ENCODE assay signal across 8 mouse cellular contexts in genomic region chr10:81626994-81627835, GRCm38 (mm10). TPM values are rescaled to one million over a fixed set of nuclear protein-coding genes. Genes with fewer than 3 reads are reported as not detected.
DNase-seq lines count a peak whose midpoint lies in the region; ATAC-seq and TF ChIP-seq lines count a peak whose summit lies in the region.

TSS of gene Sirt6 (minus strand) at chr10:81627797.

- H3K9ac ChIP-seq in heart, embryonic 11.5 days (ENCODE audit: low read depth, low read length), result peak within 1 kb of the TSS; percentile 86
- H3K9ac ChIP-seq in kidney, embryonic 16.5 days (replicated peaks; ENCODE audit: low read length), result peak within 1 kb of the TSS; percentile 90
- H3K9ac ChIP-seq in liver, adult 2 months (ENCODE audit: low read depth, low read length), result peak within 1 kb of the TSS; percentile 82

- peak within 1 kb of the TSS; percentile 91 for H3K27ac ChIP-seq in heart, embryonic 11.5 days (ENCODE audit: low read depth, low read length)
- H3K27ac ChIP-seq in kidney, embryonic 16.5 days (ENCODE audit: low read length), result peak within 1 kb of the TSS; percentile 95
- H3K27ac ChIP-seq in liver, adult 2 months (replicated peaks; ENCODE audit: insufficient read depth, low read depth, low read length), result peak within 1 kb of the TSS; percentile 65

- peak within 1 kb of the TSS; percentile 93 for H3K4me2 ChIP-seq in heart, embryonic 11.5 days
- H3K4me2 ChIP-seq in kidney, embryonic 16.5 days (replicated peaks; ENCODE audit: low read depth, low read length), result peak within 1 kb of the TSS; percentile 88
- peak within 1 kb of the TSS; percentile 98 for H3K4me2 ChIP-seq in myocyte (ENCODE audit: low read depth)

- peak within 1 kb of the TSS; percentile 74 for H3K4me3 ChIP-seq in heart, embryonic 11.5 days (ENCODE audit: low read depth, low read length)
- H3K4me3 ChIP-seq in kidney, embryonic 16.5 days (ENCODE audit: low read length), result peak within 1 kb of the TSS; percentile 80
- peak within 1 kb of the TSS; percentile 84 for H3K4me3 ChIP-seq in liver, adult 2 months (ENCODE audit: insufficient read depth, low read depth, low read length)
- H3K4me3 ChIP-seq in myocyte, result peak within 1 kb of the TSS; percentile 84

- TF ChIP-seq POLR2A in liver, adult 2 months (IDR thresholded peaks at IDR 0.05; ENCODE audit: extremely low read depth, insufficient read depth, low read length), result no peak; the same call in 1 of the 2 replicates
- TF ChIP-seq POLR2A in myocyte (IDR thresholded peaks at IDR 0.05; ENCODE audit: insufficient read length, low read depth), result peak; percentile 81

- no peaks in the 10 kb centered on the region for H3K27me3 ChIP-seq in heart, embryonic 11.5 days (ENCODE audit: control insufficient read depth, insufficient read depth, low read length)
- H3K27me3 ChIP-seq in kidney, embryonic 16.5 days (ENCODE audit: insufficient read depth, low read length), result no peaks in the 10 kb centered on the region
- H3K27me3 ChIP-seq in liver, adult 2 months (ENCODE audit: control insufficient read depth, insufficient read depth, low read length), result no peaks in the 10 kb centered on the region
- no peaks in the 10 kb centered on the region for H3K27me3 ChIP-seq in myocyte (ENCODE audit: control insufficient read depth, insufficient read depth, insufficient read length)
- no peaks in the 10 kb centered on the region for H3K27me3 ChIP-seq in splenic B cell, adult 2 months (ENCODE audit: control insufficient read depth, insufficient read depth, low read length, poor library complexity, severe bottlenecking)

- peak; percentile 91 for ATAC-seq in erythroblast, adult 5-6 weeks (replicated peaks; ENCODE audit: low FRiP score, poor library complexity, severe bottlenecking)
- peak; percentile 83 for ATAC-seq in heart, embryonic 11.5 days (replicated peaks; ENCODE audit: insufficient number of reproducible peaks, low FRiP score, low TSS enrichment)
- ATAC-seq in kidney, embryonic 16.5 days (ENCODE audit: low FRiP score, low TSS enrichment), result peak; percentile 91

- H3ac ChIP-seq in myocyte (ENCODE audit: control insufficient read depth, insufficient read length), result peak within 1 kb of the TSS; percentile 37

- peaks cover 8% of the 10 kb centered on the region for H3K4me1 ChIP-seq in heart, embryonic 11.5 days (ENCODE audit: control insufficient read depth, insufficient read depth, low read length)
- peaks cover 14% of the 10 kb centered on the region for H3K4me1 ChIP-seq in kidney, embryonic 16.5 days (ENCODE audit: insufficient read depth, low read length)
- peaks cover 3% of the 10 kb centered on the region; the same call in 1 of the 2 replicates for H3K4me1 ChIP-seq in liver, adult 2 months (ENCODE audit: control insufficient read depth, insufficient read depth, low read length)

- DNase-seq in B cell, adult 2 months, result peak; percentile 88
- peak; percentile 99 for DNase-seq in brain, adult 2 months (ENCODE audit: low read depth, low spot score)
- DNase-seq in liver, adult 2 months (ENCODE audit: extremely low read depth, low read depth, low spot score), result peak; percentile 83
- DNase-seq in splenic B cell, adult 2 months (ENCODE audit: low read depth, low spot score), result peak; percentile 92

- H3K79me2 ChIP-seq in liver, adult 2 months (ENCODE audit: control insufficient read depth, insufficient read depth, low read length), result no peaks in the 10 kb centered on the region
- H3K79me2 ChIP-seq in myocyte (ENCODE audit: control insufficient read depth, insufficient read depth), result peaks cover 8% of the 10 kb centered on the region

- no peak for TF ChIP-seq CTCF in liver, adult 2 months (IDR thresholded peaks at IDR 0.05; ENCODE audit: low read depth, low read length)

- 0 out of 2 replicates have a peak, but pooled peaks cover 9% of the 10 kb centered on the region for H3K36me3 ChIP-seq in heart, embryonic 11.5 days (ENCODE audit: control insufficient read depth, insufficient read depth, low read length)
- peaks cover 28% of the 10 kb centered on the region for H3K36me3 ChIP-seq in kidney, embryonic 16.5 days (ENCODE audit: insufficient read depth, low read length)
- H3K36me3 ChIP-seq in liver, adult 2 months (ENCODE audit: control insufficient read depth, insufficient read depth, low read length), result no peaks in the 10 kb centered on the region
- no peaks in the 10 kb centered on the region for H3K36me3 ChIP-seq in myocyte (ENCODE audit: control insufficient read depth, insufficient read depth)
- no peaks in the 10 kb centered on the region for H3K36me3 ChIP-seq in splenic B cell, adult 2 months (ENCODE audit: control insufficient read depth, insufficient read depth, low read length, poor library complexity, severe bottlenecking)

- H3K9me3 ChIP-seq in heart, embryonic 11.5 days (replicated peaks; ENCODE audit: control insufficient read depth, low read length), result no peaks in the 10 kb centered on the region
- H3K9me3 ChIP-seq in kidney, embryonic 16.5 days (ENCODE audit: low read length), result no peaks in the 10 kb centered on the region

- WGBS in heart, embryonic 11.5 days (ENCODE audit: insufficient replicate concordance), result 5% methylated on average over 40 of the region's 40 CpGs
- 4% methylated on average over 40 of the region's 40 CpGs for WGBS in kidney, embryonic 16.5 days
- 5% methylated on average over 40 of the region's 40 CpGs for WGBS in liver, adult 2 months

TF ChIP-seq in myocyte, 11 proteins besides CTCF, POLR2A, EP300 and RAD21:
- TF ChIP-seq POLR2AphosphoS2 (IDR thresholded peaks at IDR 0.05; ENCODE audit: insufficient read length, low read depth) (peak; percentile 85), REST (IDR thresholded peaks at IDR 0.05; ENCODE audit: insufficient read depth, insufficient read length) (no peak)
TF ChIP-seq in myocyte: peak in this region for 1.

RNA-seq across cellular contexts. Expression of gene Sirt6, which starts in this region (rescaled TPM):
- 0.63 and 0.96 TPM in 2 replicates for total RNA-seq in erythroblast, adult 5-6 weeks (2015; ENCODE audit: low replicate concordance)
- 0.56 and 3.7 TPM in 2 replicates for total RNA-seq in erythroblast, adult 5-6 weeks (2017; ENCODE audit: low replicate concordance)
- 21.5 and 27.3 TPM in 2 replicates for polyA plus RNA-seq in heart, embryonic 11.5 days (2014; fragmentation: Nextera tagmentation; extraction: Ambion mirVana)
- polyA plus RNA-seq in kidney, embryonic 16.5 days (2015; fragmentation: Nextera tagmentation; extraction: Ambion mirVana), result 41.8 and 48.4 TPM in 2 replicates
- 1.5 and 1.6 TPM in 2 replicates for total RNA-seq in liver, adult 2 months (2014; rRNA removed)
- 5.4 and 9.2 TPM in 2 replicates for polyA plus RNA-seq in liver, adult 2 months (2012; rRNA removed)
- polyA plus RNA-seq in myocyte (2012; fragmentation: generic; extraction: Trizol), result 28.0 TPM

Comparison
In these comparisons a context has a peak if more than half of its experiments do, and no peak if none do; other contexts are left out.
1. Peak in every context shown above with its lines: DNase-seq, ATAC-seq, H3K4me3 ChIP-seq and H3K27ac ChIP-seq.